Mouse (Mus musculus) embryonic facial prominence, embryonic 10.5 days (tissue): ENCODE measurements around the gene Prdm16. TPM values are rescaled to one million over a fixed set of nuclear protein-coding genes. Genes with fewer than 3 reads are reported as not detected.
A peak's percentile ranks its signal among the peaks of the same experiment; 100 is the strongest.

Source experiments
- DNase-seq: peaks from one replicate; pipeline ENCODE4 v3.0.0-alpha.2; 2017; ENCODE audit warnings: low spot score
- H3K27ac ChIP-seq: fragments of 300-500 bp; sonication (generic); replicated peaks from 2 replicates; pipeline ENCODE4 v1.5.1; 2016; ENCODE audit warnings: mild to moderate bottlenecking
- H3K27me3 ChIP-seq: fragments of 300-500 bp; sonication (generic); replicated peaks from 2 replicates; pipeline ENCODE4 v1.6.1; 2016; ENCODE audit warnings: low read depth, mild to moderate bottlenecking; ENCODE audit not compliant: poor library complexity, severe bottlenecking
- H3K36me3 ChIP-seq: fragments of 300-500 bp; sonication (generic); replicated peaks from 2 replicates; pipeline ENCODE4 v1.6.1; 2016; ENCODE audit warnings: mild to moderate bottlenecking, moderate library complexity
- H3K4me1 ChIP-seq: fragments of 300-500 bp; sonication (generic); 2 replicates; pipeline ENCODE4 v1.6.1; 2016
- H3K4me3 ChIP-seq: fragments of 300-500 bp; sonication (generic); 2 replicates; pipeline ENCODE4 v1.5.1; 2016; ENCODE audit warnings: mild to moderate bottlenecking, moderate library complexity
- H3K9me3 ChIP-seq: fragments of 300-500 bp; sonication (generic); 2 replicates; pipeline ENCODE4 v1.6.1; 2016; ENCODE audit warnings: mild to moderate bottlenecking
- WGBS: fragments of 180-500 bp; shearing (Covaris S2); methylation state at CpG from one replicate; pipeline ENCODE4 v1.1.7; 2016; 5-methylcytosine and 5-hydroxymethylcytosine counted together
- polyA plus RNA-seq: library from polyadenylated mRNA; unstranded; fragments of >200 nt; fragmentation: Nextera tagmentation; extraction: Ambion mirVana; gene quantifications from 2 replicates; pipeline ENCODE4 v1.2.1, GENCODE M21; 2016

Prdm16 gene
- polyA plus RNA-seq, 1 experiment from 2014 or later, result 44.5 TPM

DNA sequence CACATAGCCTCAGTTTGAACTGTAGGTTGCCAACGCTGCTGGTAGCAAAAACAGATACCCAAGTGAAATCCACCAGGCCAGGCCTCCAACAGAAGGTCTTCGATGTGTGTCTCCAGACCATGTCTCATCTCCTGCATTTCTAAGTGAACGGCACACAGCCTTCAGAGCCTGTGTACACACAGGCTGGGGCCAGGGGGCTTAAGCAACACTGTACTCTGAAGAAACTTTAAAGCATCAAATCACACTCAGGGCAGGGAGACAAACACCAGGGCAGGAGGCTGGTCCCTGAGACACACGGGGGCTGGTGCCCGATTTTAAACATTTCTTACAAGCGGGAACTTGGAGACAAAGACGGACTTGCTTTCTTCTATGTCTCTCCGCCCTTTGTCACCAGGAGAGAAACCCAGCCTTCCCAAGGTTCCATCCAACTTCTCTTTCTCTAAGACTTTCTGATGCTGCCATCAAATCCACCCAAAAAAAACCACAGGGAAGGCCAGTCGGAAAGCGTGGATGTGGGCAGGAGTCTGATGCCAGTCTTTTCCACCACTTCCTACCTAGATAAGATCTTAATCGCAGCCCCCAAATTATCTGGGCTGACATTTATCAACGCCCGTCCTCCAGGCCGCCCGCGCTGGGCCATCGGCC lies 42.4 kb downstream of the Prdm16 start:
- peaks cover 93% of the 10 kb centered on the region for H3K4me1 ChIP-seq
- WGBS, result 43% methylated on average over 17 of the region's 17 CpGs
- peak overlapping the region; percentile 25; the same call in 1 of the 2 replicates for H3K4me3 ChIP-seq
- H3K36me3 ChIP-seq, result no peaks in the 10 kb centered on the region
- peaks cover 79% of the 10 kb centered on the region for H3K27me3 ChIP-seq
- no peak for DNase-seq
- no peaks in the 10 kb centered on the region for H3K9me3 ChIP-seq
- peak overlapping the region; percentile 83 for H3K27ac ChIP-seq

DNA sequence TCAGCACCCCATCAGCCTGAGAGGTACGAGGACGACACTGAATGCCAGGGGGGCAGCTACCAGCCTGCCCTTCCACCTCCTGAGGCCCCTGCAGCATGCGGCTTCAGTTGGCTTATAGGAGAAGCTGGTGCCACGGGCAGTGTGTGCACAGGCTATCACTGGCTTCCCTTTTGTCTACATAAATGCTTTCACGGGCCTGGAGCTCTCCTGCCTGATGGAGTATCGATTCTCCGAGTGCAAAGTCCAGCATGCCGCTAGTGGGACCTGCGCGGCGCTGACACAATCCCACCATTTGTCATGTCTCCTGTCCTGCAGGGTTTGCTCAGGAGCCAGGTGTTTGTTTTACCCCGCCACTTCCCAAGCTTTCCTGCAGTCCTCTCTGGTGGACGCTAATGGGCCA lies 44.1 kb downstream of the Prdm16 start:
- H3K4me1 ChIP-seq, result peaks cover 93% of the 10 kb centered on the region
- 74% methylated on average over 13 of the region's 13 CpGs for WGBS
- H3K4me3 ChIP-seq, result no peak overlapping the region
- H3K36me3 ChIP-seq, result no peaks in the 10 kb centered on the region
- no peak for DNase-seq
- no peaks in the 10 kb centered on the region for H3K9me3 ChIP-seq
- H3K27ac ChIP-seq, result peak overlapping the region; percentile 83
- peaks cover 74% of the 10 kb centered on the region for H3K27me3 ChIP-seq

DNA sequence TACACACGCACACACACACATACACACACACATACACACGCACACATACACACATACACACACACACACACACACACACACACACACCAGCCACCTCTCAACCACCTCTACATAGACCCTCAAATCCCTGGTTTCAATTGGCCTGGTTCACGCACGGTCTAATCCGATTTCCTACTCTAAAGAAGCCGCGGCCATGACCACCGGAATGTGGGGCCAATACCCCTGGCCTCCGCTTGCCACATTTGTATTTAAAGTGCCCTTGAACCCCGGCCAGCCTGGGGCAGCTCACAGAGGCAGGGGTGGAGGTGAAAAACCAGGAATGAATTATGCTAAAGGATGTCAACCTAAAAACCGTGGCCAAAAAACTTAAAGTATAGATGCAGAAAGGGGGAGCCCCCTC lies 45.8 kb downstream of the Prdm16 start:
- WGBS, result 62% methylated on average over 11 of the region's 11 CpGs
- Histone ChIP-seq H3K9me3 (no peaks in the 10 kb centered on the region), H3K27ac (no peak overlapping the region), H3K4me1 (peaks cover 94% of the 10 kb centered on the region), H3K27me3 (peaks cover 67% of the 10 kb centered on the region), H3K36me3 (no peaks in the 10 kb centered on the region), H3K4me3 (no peak overlapping the region)
- peak; percentile 63 for DNase-seq

DNA sequence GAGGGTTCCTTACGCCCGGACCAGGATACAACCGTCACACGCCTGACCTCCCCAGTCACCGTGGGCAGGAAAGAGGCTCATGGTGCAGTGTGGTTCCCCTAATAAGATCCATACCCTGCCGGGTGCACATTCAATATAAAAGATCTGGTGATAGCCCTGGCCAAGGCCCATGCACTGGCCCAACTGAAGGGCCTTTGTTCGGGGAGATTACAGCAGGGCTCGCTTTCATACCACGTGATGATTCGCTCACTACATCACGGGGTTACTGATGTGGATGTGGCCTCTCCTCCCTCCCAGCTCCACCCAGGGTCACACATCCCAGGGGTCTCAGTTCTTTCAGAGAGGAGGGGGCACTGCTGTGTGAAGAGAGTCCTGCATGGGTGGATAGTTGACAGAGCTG lies 50.3 kb downstream of the Prdm16 start:
- no peaks in the 10 kb centered on the region for H3K9me3 ChIP-seq
- no peaks in the 10 kb centered on the region for H3K36me3 ChIP-seq
- peak; percentile 61 for DNase-seq
- peaks cover 95% of the 10 kb centered on the region for H3K4me1 ChIP-seq
- 51% methylated on average over 11 of the region's 11 CpGs for WGBS
- peaks cover 37% of the 10 kb centered on the region for H3K27me3 ChIP-seq
- no peak overlapping the region for H3K4me3 ChIP-seq
- H3K27ac ChIP-seq, result peak overlapping the region; percentile 86

- WGBS, result 51% methylated on average over 14 of the region's 14 CpGs
- H3K4me1 ChIP-seq, result peaks cover 95% of the 10 kb centered on the region
- H3K4me3 ChIP-seq, result no peak overlapping the region
- no peaks in the 10 kb centered on the region for H3K36me3 ChIP-seq
- no peak for DNase-seq
- peak overlapping the region; percentile 86 for H3K27ac ChIP-seq
- H3K27me3 ChIP-seq, result peaks cover 36% of the 10 kb centered on the region
- no peaks in the 10 kb centered on the region for H3K9me3 ChIP-seq
Measured at GRCm38 (mm10) chr4:154585779-154586178, 50.9 kb downstream of the Prdm16 start.

- Histone ChIP-seq H3K27me3 (peaks cover 37% of the 10 kb centered on the region), H3K9me3 (no peaks in the 10 kb centered on the region), H3K27ac (peak overlapping the region; percentile 0; the same call in 1 of the 2 replicates), H3K36me3 (no peaks in the 10 kb centered on the region), H3K4me1 (peaks cover 99% of the 10 kb centered on the region), H3K4me3 (no peak overlapping the region)
- 89% methylated on average over 13 of the region's 13 CpGs for WGBS
- DNase-seq, result no peak
Measured at GRCm38 (mm10) chr4:154583712-154584111, 53.0 kb downstream of the Prdm16 start.

DNA sequence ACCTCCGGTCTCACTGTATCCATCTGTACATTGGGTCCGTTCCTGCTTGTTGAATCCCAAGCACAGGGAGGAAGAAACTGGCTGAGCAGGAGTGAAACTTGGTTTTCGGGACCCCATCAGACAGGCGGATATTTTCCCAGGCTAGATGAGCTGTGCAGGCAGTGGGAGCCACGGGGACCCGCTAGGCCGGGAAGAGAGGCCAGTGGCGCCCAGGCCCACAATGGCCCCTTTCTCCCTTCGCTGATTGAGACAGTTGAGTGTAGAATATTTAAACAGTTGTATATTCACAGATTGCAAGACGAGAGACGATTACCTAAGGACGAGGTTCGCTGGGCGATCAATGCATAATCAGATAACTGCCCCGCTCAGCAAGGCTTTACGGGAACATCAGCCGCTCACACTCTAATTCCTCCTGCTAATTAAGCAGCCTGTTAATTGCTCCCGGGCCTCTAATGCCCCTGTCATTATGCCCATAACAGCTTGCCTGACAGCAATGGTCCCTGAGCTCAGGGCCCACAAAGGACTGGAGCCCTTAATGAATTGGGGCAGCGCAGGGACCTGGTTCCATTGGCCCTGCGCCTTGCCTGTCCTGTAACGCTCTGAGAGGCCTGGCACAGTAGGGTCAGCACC lies 54.0 kb downstream of the Prdm16 start:
- no peaks in the 10 kb centered on the region for H3K9me3 ChIP-seq
- H3K27me3 ChIP-seq, result peaks cover 37% of the 10 kb centered on the region; the same call in 1 of the 2 replicates
- 0 out of 2 replicates have a peak overlapping the region, but pooled peaks have one; percentile 72 for H3K27ac ChIP-seq
- no peak overlapping the region for H3K4me3 ChIP-seq
- 72% methylated on average over 21 of the region's 21 CpGs for WGBS
- H3K4me1 ChIP-seq, result peaks cover 96% of the 10 kb centered on the region
- H3K36me3 ChIP-seq, result no peaks in the 10 kb centered on the region
- no peak for DNase-seq

GRCm38 (mm10) chr4:154581261-154581886 lies 55.3 kb downstream of the Prdm16 start:
- H3K4me1 ChIP-seq, result peaks cover 90% of the 10 kb centered on the region
- no peaks in the 10 kb centered on the region for H3K36me3 ChIP-seq
- peaks cover 38% of the 10 kb centered on the region for H3K27me3 ChIP-seq
- H3K27ac ChIP-seq, result peak overlapping the region; percentile 72
- no peaks in the 10 kb centered on the region for H3K9me3 ChIP-seq
- peak; percentile 55 for DNase-seq
- no peak overlapping the region for H3K4me3 ChIP-seq
- 43% methylated on average over 16 of the region's 16 CpGs for WGBS

GRCm38 (mm10) chr4:154574208-154574875 lies 62.3 kb downstream of the Prdm16 start:
- Histone ChIP-seq H3K4me1 (peaks cover 90% of the 10 kb centered on the region), H3K27ac (peak overlapping the region; percentile 35; the same call in 1 of the 2 replicates), H3K4me3 (no peak overlapping the region), H3K9me3 (no peaks in the 10 kb centered on the region), H3K27me3 (peaks cover 50% of the 10 kb centered on the region), H3K36me3 (peaks cover 4% of the 10 kb centered on the region; the same call in 1 of the 2 replicates)
- no peak for DNase-seq
- 72% methylated on average over 13 of the region's 13 CpGs for WGBS

GRCm38 (mm10) chr4:154570451-154570881 lies 66.2 kb downstream of the Prdm16 start:
- DNase-seq, result peak; percentile 64
- H3K27ac ChIP-seq, result peak overlapping the region; percentile 81
- peaks cover 4% of the 10 kb centered on the region; the same call in 1 of the 2 replicates for H3K36me3 ChIP-seq
- H3K27me3 ChIP-seq, result peaks cover 38% of the 10 kb centered on the region
- no peaks in the 10 kb centered on the region for H3K9me3 ChIP-seq
- peaks cover 99% of the 10 kb centered on the region for H3K4me1 ChIP-seq
- H3K4me3 ChIP-seq, result peak overlapping the region; percentile 30; the same call in 1 of the 2 replicates
- 4% methylated on average over 10 of the region's 10 CpGs for WGBS

DNA sequence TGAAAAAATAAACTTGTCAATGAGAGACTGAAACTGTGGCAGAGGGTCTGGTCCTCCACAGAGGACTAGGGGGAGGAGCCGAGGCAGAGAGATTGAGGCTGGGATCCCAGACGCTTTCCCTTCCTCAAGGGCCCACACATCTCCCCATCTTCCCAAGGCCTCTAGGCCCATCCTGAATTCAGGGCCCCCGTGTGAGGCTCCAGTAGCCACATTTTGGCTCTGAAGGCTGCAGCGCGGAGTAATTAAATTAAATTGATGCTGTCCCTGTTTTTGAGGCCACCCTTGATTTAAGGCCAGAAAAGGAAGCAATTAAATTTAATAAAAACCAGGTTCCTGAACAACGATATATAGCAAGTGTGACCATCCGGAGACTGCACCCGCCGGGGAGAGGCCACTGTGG lies 66.8 kb downstream of the Prdm16 start:
- Histone ChIP-seq H3K4me1 (peaks cover 98% of the 10 kb centered on the region), H3K9me3 (no peaks in the 10 kb centered on the region), H3K36me3 (peaks cover 4% of the 10 kb centered on the region; the same call in 1 of the 2 replicates), H3K27me3 (peaks cover 39% of the 10 kb centered on the region), H3K27ac (peak overlapping the region; percentile 81), H3K4me3 (peak overlapping the region; percentile 26; the same call in 1 of the 2 replicates)
- WGBS, result 33% methylated on average over 9 of the region's 9 CpGs
- peak; percentile 65 for DNase-seq

DNA sequence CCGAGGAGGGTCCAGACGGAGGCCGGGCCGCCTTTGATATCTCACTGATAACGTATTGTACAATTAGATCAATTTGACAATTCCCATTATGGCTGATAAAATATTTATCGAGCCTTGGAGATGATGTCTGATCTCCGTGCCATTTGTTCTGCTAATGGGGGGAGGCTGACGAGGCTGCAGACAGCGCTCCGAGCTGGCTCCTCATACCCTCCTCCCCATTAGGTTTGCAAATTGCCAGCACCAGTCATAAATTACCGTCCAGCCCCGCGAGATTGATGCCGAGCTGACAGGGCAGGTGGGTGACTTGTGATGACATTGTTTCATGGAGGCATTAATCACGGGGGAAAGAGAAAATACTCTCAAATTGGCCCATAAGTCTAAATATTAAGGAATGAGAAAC lies 67.9 kb downstream of the Prdm16 start:
- Histone ChIP-seq H3K9me3 (no peaks in the 10 kb centered on the region), H3K27ac (peak overlapping the region; percentile 71; the same call in 1 of the 2 replicates), H3K36me3 (peaks cover 3% of the 10 kb centered on the region; the same call in 1 of the 2 replicates), H3K27me3 (peaks cover 38% of the 10 kb centered on the region), H3K4me3 (no peak overlapping the region), H3K4me1 (peaks cover 98% of the 10 kb centered on the region)
- no peak for DNase-seq
- 54% methylated on average over 15 of the region's 15 CpGs for WGBS
